Mouse (Mus musculus): ENCODE measurements at regions not wholly inside any gene's neighbourhood (a gene's known extent, or its start where the extent isn't known, plus 50 kb on each side); places are given as distances from the start of the nearest gene placed in this dataset.

GRCm38 (mm10) chr11:112366715-112367114 is 415.3 kb upstream of the Sox9 start:
- Histone ChIP-seq H3K4me1 (ENCODE audit: control insufficient read depth, insufficient read depth, low read length) (peaks cover 11% of the 10 kb centered on the region), H3K4me3 (replicated peaks; ENCODE audit: low read length) (no peak overlapping the region), H3K36me3 (ENCODE audit: control insufficient read depth, insufficient read depth, low read length) (no peaks in the 10 kb centered on the region), H3K4me2 (replicated peaks; ENCODE audit: low read depth, low read length, severe bottlenecking) (no peak overlapping the region), H3K27me3 (ENCODE audit: control insufficient read depth, insufficient read depth, low read length) (no peaks in the 10 kb centered on the region), H3K27ac (replicated peaks; ENCODE audit: low read depth, low read length) (no peak overlapping the region), H3K9ac (ENCODE audit: low read depth, low read length, severe bottlenecking) (no peak overlapping the region), H3K9me3 (ENCODE audit: control insufficient read depth, low read length) (no peaks in the 10 kb centered on the region)
- TF ChIP-seq POLR2A (IDR thresholded peaks at IDR 0.05; ENCODE audit: borderline replicate concordance, extremely low read depth, insufficient read depth, insufficient read length): no peak
- WGBS: 88% methylated on average over 4 of the region's 4 CpGs
- DNase-seq (ENCODE audit: low spot score): no peak
- no peak for ATAC-seq (ENCODE audit: low FRiP score, low read depth)

- no peak for TF ChIP-seq POLR2A (IDR thresholded peaks at IDR 0.05; ENCODE audit: borderline replicate concordance, extremely low read depth, insufficient read depth, insufficient read length)
- H3K27ac ChIP-seq (replicated peaks; ENCODE audit: low read depth, low read length): no peak overlapping the region
- H3K27me3 ChIP-seq (ENCODE audit: control insufficient read depth, insufficient read depth, low read length): no peaks in the 10 kb centered on the region
- ATAC-seq (ENCODE audit: low FRiP score, low read depth) (no peak), DNase-seq (ENCODE audit: low spot score) (peak; percentile 76)
- H3K9ac ChIP-seq (ENCODE audit: low read depth, low read length, severe bottlenecking): no peak overlapping the region
- no peaks in the 10 kb centered on the region for H3K9me3 ChIP-seq (ENCODE audit: control insufficient read depth, low read length)
- H3K4me3 ChIP-seq (replicated peaks; ENCODE audit: low read length): no peak overlapping the region
- no peak overlapping the region for H3K4me2 ChIP-seq (replicated peaks; ENCODE audit: low read depth, low read length, severe bottlenecking)
- H3K4me1 ChIP-seq (ENCODE audit: control insufficient read depth, insufficient read depth, low read length): peaks cover 18% of the 10 kb centered on the region
- H3K36me3 ChIP-seq (ENCODE audit: control insufficient read depth, insufficient read depth, low read length): no peaks in the 10 kb centered on the region
- 43% methylated on average over 4 of the region's 4 CpGs for WGBS
These were observed 411.1 kb upstream of the Sox9 start for GRCm38 (mm10) chr11:112370941-112371340.

- Histone ChIP-seq H3K9ac (ENCODE audit: low read depth, low read length, severe bottlenecking) (no peak overlapping the region), H3K36me3 (ENCODE audit: control insufficient read depth, insufficient read depth, low read length) (no peaks in the 10 kb centered on the region), H3K27ac (replicated peaks; ENCODE audit: low read depth, low read length) (no peak overlapping the region), H3K4me3 (replicated peaks; ENCODE audit: low read length) (no peak overlapping the region), H3K9me3 (ENCODE audit: control insufficient read depth, low read length) (no peaks in the 10 kb centered on the region), H3K4me2 (replicated peaks; ENCODE audit: low read depth, low read length, severe bottlenecking) (no peak overlapping the region), H3K4me1 (ENCODE audit: control insufficient read depth, insufficient read depth, low read length) (peaks cover 4% of the 10 kb centered on the region; the same call in 1 of the 2 replicates), H3K27me3 (ENCODE audit: control insufficient read depth, insufficient read depth, low read length) (no peaks in the 10 kb centered on the region)
- WGBS: 87% methylated on average over 3 of the region's 3 CpGs
- no peak for DNase-seq (ENCODE audit: low spot score)
- no peak for TF ChIP-seq POLR2A (IDR thresholded peaks at IDR 0.05; ENCODE audit: borderline replicate concordance, extremely low read depth, insufficient read depth, insufficient read length)
- ATAC-seq (ENCODE audit: low FRiP score, low read depth): no peak
These were observed 382.0 kb upstream of the Sox9 start for GRCm38 (mm10) chr11:112400069-112400468.

- Histone ChIP-seq H3K36me3 (ENCODE audit: control insufficient read depth, insufficient read depth, low read length) (no peaks in the 10 kb centered on the region), H3K4me2 (replicated peaks; ENCODE audit: low read depth, low read length, severe bottlenecking) (no peak overlapping the region), H3K9ac (ENCODE audit: low read depth, low read length, severe bottlenecking) (no peak overlapping the region), H3K27ac (replicated peaks; ENCODE audit: low read depth, low read length) (no peak overlapping the region), H3K27me3 (ENCODE audit: control insufficient read depth, insufficient read depth, low read length) (no peaks in the 10 kb centered on the region), H3K4me3 (replicated peaks; ENCODE audit: low read length) (no peak overlapping the region), H3K4me1 (ENCODE audit: control insufficient read depth, insufficient read depth, low read length) (peaks cover 12% of the 10 kb centered on the region), H3K9me3 (ENCODE audit: control insufficient read depth, low read length) (no peaks in the 10 kb centered on the region)
- DNase-seq (ENCODE audit: low spot score) (no peak), ATAC-seq (ENCODE audit: low FRiP score, low read depth) (no peak)
- TF ChIP-seq POLR2A (IDR thresholded peaks at IDR 0.05; ENCODE audit: borderline replicate concordance, extremely low read depth, insufficient read depth, insufficient read length): no peak
- 95% methylated on average over 8 of the region's 8 CpGs for WGBS
These were observed 374.3 kb upstream of the Sox9 start for GRCm38 (mm10) chr11:112407681-112408080.

- peaks cover 9% of the 10 kb centered on the region for H3K4me1 ChIP-seq (ENCODE audit: control insufficient read depth, insufficient read depth, low read length)
- TF ChIP-seq POLR2A (IDR thresholded peaks at IDR 0.05; ENCODE audit: borderline replicate concordance, extremely low read depth, insufficient read depth, insufficient read length): no peak
- no peak overlapping the region for H3K4me2 ChIP-seq (replicated peaks; ENCODE audit: low read depth, low read length, severe bottlenecking)
- no peak overlapping the region for H3K9ac ChIP-seq (ENCODE audit: low read depth, low read length, severe bottlenecking)
- ATAC-seq (ENCODE audit: low FRiP score, low read depth) (no peak), DNase-seq (ENCODE audit: low spot score) (peak; percentile 13)
- no peaks in the 10 kb centered on the region for H3K27me3 ChIP-seq (ENCODE audit: control insufficient read depth, insufficient read depth, low read length)
- H3K4me3 ChIP-seq (replicated peaks; ENCODE audit: low read length): no peak overlapping the region
- no peak overlapping the region for H3K27ac ChIP-seq (replicated peaks; ENCODE audit: low read depth, low read length)
- H3K36me3 ChIP-seq (ENCODE audit: control insufficient read depth, insufficient read depth, low read length): no peaks in the 10 kb centered on the region
- no peaks in the 10 kb centered on the region for H3K9me3 ChIP-seq (ENCODE audit: control insufficient read depth, low read length)
- 19% methylated on average over 4 of the region's 4 CpGs for WGBS
These were observed 369.6 kb upstream of the Sox9 start for GRCm38 (mm10) chr11:112412434-112412833.

GRCm38 (mm10) chr11:112442639-112443038 is 339.4 kb upstream of the Sox9 start:
- Histone ChIP-seq H3K27ac (replicated peaks; ENCODE audit: low read depth, low read length) (no peak overlapping the region), H3K36me3 (ENCODE audit: control insufficient read depth, insufficient read depth, low read length) (no peaks in the 10 kb centered on the region), H3K4me3 (replicated peaks; ENCODE audit: low read length) (no peak overlapping the region), H3K9ac (ENCODE audit: low read depth, low read length, severe bottlenecking) (no peak overlapping the region), H3K27me3 (ENCODE audit: control insufficient read depth, insufficient read depth, low read length) (no peaks in the 10 kb centered on the region), H3K9me3 (ENCODE audit: control insufficient read depth, low read length) (no peaks in the 10 kb centered on the region), H3K4me1 (ENCODE audit: control insufficient read depth, insufficient read depth, low read length) (no peaks in the 10 kb centered on the region), H3K4me2 (replicated peaks; ENCODE audit: low read depth, low read length, severe bottlenecking) (no peak overlapping the region)
- no peak for TF ChIP-seq POLR2A (IDR thresholded peaks at IDR 0.05; ENCODE audit: borderline replicate concordance, extremely low read depth, insufficient read depth, insufficient read length)
- 68% methylated on average over 1 of the region's 1 CpGs for WGBS
- DNase-seq (ENCODE audit: low spot score) (no peak), ATAC-seq (ENCODE audit: low FRiP score, low read depth) (no peak)

All from limb, embryonic 14.5 days (tissue).